In genomic region chr9:87708151-87708550, GRCm38 (mm10) we compare ENCODE assay signal across 8 mouse cellular contexts. TPM values are rescaled to one million over a fixed set of nuclear protein-coding genes. Genes with fewer than 3 reads are reported as not detected.
DNase-seq lines count a peak whose midpoint lies in the region; ATAC-seq and TF ChIP-seq lines count a peak whose summit lies in the region.

No protein-coding gene starts in this region.

- H3K4me1 ChIP-seq in liver, adult 2 months (ENCODE audit: control insufficient read depth, insufficient read depth, low read length) = no peaks in the 10 kb centered on the region
- H3K4me1 ChIP-seq in liver, embryonic 12.5 days = no peaks in the 10 kb centered on the region

- no peak overlapping the region for H3K4me2 ChIP-seq in liver, embryonic 12.5 days

- intact Hi-C loops in heart, postnatal 10 days (cut with DNase I) = loop anchor here (1.0 to 2.0 kb wide), 2 partner anchors 365 to 513 kb away; no protein-coding TSS in a partner anchor

- H3K9ac ChIP-seq in liver, adult 2 months (ENCODE audit: low read depth, low read length) = no peak overlapping the region
- H3K9ac ChIP-seq in liver, embryonic 12.5 days = no peak overlapping the region

- no peaks in the 10 kb centered on the region for H3K9me3 ChIP-seq in liver, embryonic 12.5 days (replicated peaks)

- no peaks in the 10 kb centered on the region for H3K27me3 ChIP-seq in liver, adult 2 months (ENCODE audit: control insufficient read depth, insufficient read depth, low read length)
- H3K27me3 ChIP-seq in liver, embryonic 12.5 days (replicated peaks) = no peaks in the 10 kb centered on the region

- TF ChIP-seq POLR2A in liver, adult 2 months (IDR thresholded peaks at IDR 0.05; ENCODE audit: extremely low read depth, insufficient read depth, low read length) = no peak

- no peak overlapping the region for H3K27ac ChIP-seq in liver, adult 2 months (replicated peaks; ENCODE audit: insufficient read depth, low read depth, low read length)
- no peak overlapping the region for H3K27ac ChIP-seq in liver, embryonic 12.5 days

- no peak for ATAC-seq in liver, embryonic 12.5 days

- TF ChIP-seq CTCF in liver, adult 2 months (IDR thresholded peaks at IDR 0.05; ENCODE audit: low read depth, low read length) = peak; percentile 47; the same call in 1 of the 2 replicates

- no peaks in the 10 kb centered on the region for H3K79me2 ChIP-seq in liver, adult 2 months (ENCODE audit: control insufficient read depth, insufficient read depth, low read length)

- H3K4me3 ChIP-seq in liver, adult 2 months (ENCODE audit: insufficient read depth, low read depth, low read length) = no peak overlapping the region
- no peak overlapping the region for H3K4me3 ChIP-seq in liver, embryonic 12.5 days

- DNase-seq in liver, adult 2 months (ENCODE audit: extremely low read depth, low read depth, low spot score) = peak; percentile 26
- DNase-seq in adipocyte (ENCODE audit: low spot score) = peak; percentile 81
- peak; percentile 48 to 75 for DNase-seq in cerebellum, postnatal 25 days
- DNase-seq in heart, postnatal 10 days = peak; percentile 67 to 81
- DNase-seq in left cerebral cortex, adult 18-20 months (ENCODE audit: low spot score in 2 of 2) = peak; percentile 67 to 81
- peak; percentile 28 for DNase-seq in ovary, postnatal 36 days (ENCODE audit: low spot score)
- no peak for DNase-seq in Muller cell, postnatal 12 days (ENCODE audit: inconsistent ontology term)

- no peaks in the 10 kb centered on the region for H3K36me3 ChIP-seq in liver, adult 2 months (ENCODE audit: control insufficient read depth, insufficient read depth, low read length)
- H3K36me3 ChIP-seq in liver, embryonic 12.5 days = no peaks in the 10 kb centered on the region

RNA-seq across cellular contexts. Expression of gene Tbx18, which starts 22.9 kb away (rescaled TPM):
- not detected in 2 replicates for total RNA-seq in liver, adult 2 months (2014; rRNA removed)
- polyA plus RNA-seq in liver, adult 2 months (2012; rRNA removed) = not detected in 2 replicates
- polyA plus RNA-seq in liver, embryonic 12.5 days (2016; fragmentation: Nextera tagmentation; extraction: Ambion mirVana) = 0.30 and 0.38 TPM in 2 replicates
- 1 to 10 TPM; 7.8 to 9.4 TPM for total RNA-seq in heart, postnatal 10 days (2021)
- 1 to 10 TPM; 2.7 to 3.0 TPM for total RNA-seq in left cerebral cortex, adult 18-20 months (2021)
